Mouse (Mus musculus) intestine, embryonic 14.5 days (tissue): ENCODE measurements around the gene Spock1. TPM values are rescaled to one million over a fixed set of nuclear protein-coding genes. Genes with fewer than 3 reads are reported as not detected.
A peak's percentile ranks its signal among the peaks of the same experiment; 100 is the strongest.

Experiments
- ATAC-seq: fragments of 200-750 bp; cut with Nextera tagmentation; replicated peaks from 2 replicates; pipeline ENCODE4 v1.8.0; 2017; ENCODE audit warnings: low read depth, moderate number of reproducible peaks, moderate TSS enrichment, moderate library complexity; ENCODE audit not compliant: low FRiP score, low TSS enrichment
- DNase-seq: peaks from one replicate; pipeline ENCODE4 v3.0.0-alpha.2; 2018; ENCODE audit warnings: low spot score
- H3K27ac ChIP-seq: fragments of 300-500 bp; sonication (generic); 2 replicates; pipeline ENCODE4 v1.5.1; 2014; ENCODE audit warnings: low read depth, mild to moderate bottlenecking, control low read depth
- H3K27me3 ChIP-seq: fragments of 300-500 bp; sonication (generic); replicated peaks from 2 replicates; pipeline ENCODE4 v1.6.1; 2014; ENCODE audit warnings: low read length, control low read depth; ENCODE audit not compliant: control insufficient read depth, insufficient read depth
- H3K36me3 ChIP-seq: fragments of 300-500 bp; sonication (generic); 2 replicates; pipeline ENCODE4 v1.6.1; 2014; ENCODE audit warnings: low read length, control low read depth; ENCODE audit not compliant: control insufficient read depth, insufficient read depth
- H3K4me1 ChIP-seq: fragments of 300-500 bp; sonication (generic); replicated peaks from 2 replicates; pipeline ENCODE4 v1.6.1; 2014; ENCODE audit warnings: low read length, control low read depth, mixed read lengths; ENCODE audit not compliant: control insufficient read depth, insufficient read depth
- H3K4me2 ChIP-seq: fragments of 300-500 bp; sonication (generic); 2 replicates; pipeline ENCODE4 v1.6.1; 2014; ENCODE audit warnings: low read length
- H3K4me3 ChIP-seq: fragments of 300-500 bp; sonication (generic); 2 replicates; pipeline ENCODE4 v1.5.1; 2014; ENCODE audit warnings: low read depth, low read length, control low read depth, mixed read lengths
- H3K9ac ChIP-seq: fragments of 300-500 bp; sonication (generic); 2 replicates; pipeline ENCODE4 v1.6.1; 2014; ENCODE audit warnings: mild to moderate bottlenecking, low read length
- H3K9me3 ChIP-seq: fragments of 300-500 bp; sonication (generic); 2 replicates; pipeline ENCODE4 v1.6.1; 2016; ENCODE audit warnings: low read length, control low read depth; ENCODE audit not compliant: control insufficient read depth
- WGBS: fragments of 180-500 bp; shearing (Covaris S2); extraction: QIAGEN DNeasy Blood & Tissue Kit; methylation state at CpG from one replicate; pipeline ENCODE4 v1.1.7; 2014; 5-methylcytosine and 5-hydroxymethylcytosine counted together
- polyA plus RNA-seq: library from polyadenylated mRNA; unstranded; fragments of >200 nt; fragmentation: Nextera tagmentation; extraction: Ambion mirVana; gene quantifications from 2 replicates; pipeline ENCODE4 v1.2.1, GENCODE M21; 2014

Gene Spock1
- polyA plus RNA-seq, 1 experiment from 2014 or later, result 5.1 TPM

- Histone ChIP-seq H3K36me3 (no peaks in the 10 kb centered on the region), H3K27me3 (no peaks in the 10 kb centered on the region), H3K4me3 (no peak overlapping the region), H3K4me1 (peaks cover 6% of the 10 kb centered on the region; the same call in 1 of the 2 replicates), H3K9ac (no peak overlapping the region), H3K9me3 (no peaks in the 10 kb centered on the region), H3K27ac (no peak overlapping the region), H3K4me2 (no peak overlapping the region)
- no peak for DNase-seq
- WGBS, result 94% methylated on average over 3 of the region's 3 CpGs
- ATAC-seq, result no peak
These were observed 147.5 kb downstream of the Spock1 start for GRCm38 (mm10) chr13:57760618-57761017.

- DNase-seq, result no peak
- H3K9me3 ChIP-seq, result 0 out of 2 replicates have a peak, but pooled peaks cover 4% of the 10 kb centered on the region
- no peak overlapping the region for H3K4me3 ChIP-seq
- H3K9ac ChIP-seq, result no peak overlapping the region
- H3K4me2 ChIP-seq, result no peak overlapping the region
- ATAC-seq, result no peak
- H3K36me3 ChIP-seq, result no peaks in the 10 kb centered on the region
- no peaks in the 10 kb centered on the region for H3K4me1 ChIP-seq
- H3K27ac ChIP-seq, result no peak overlapping the region
- 79% methylated on average over 3 of the region's 3 CpGs for WGBS
- H3K27me3 ChIP-seq, result no peaks in the 10 kb centered on the region
These were observed 151.8 kb downstream of the Spock1 start for GRCm38 (mm10) chr13:57756316-57756715.

GRCm38 (mm10) chr13:57750831-57751230 is 157.3 kb downstream of the Spock1 start:
- DNase-seq, result no peak
- 54% methylated on average over 7 of the region's 7 CpGs for WGBS

GRCm38 (mm10) chr13:57744667-57745066 is 163.5 kb downstream of the Spock1 start:
- H3K4me2 ChIP-seq, result no peak overlapping the region
- H3K4me3 ChIP-seq, result no peak overlapping the region
- 79% methylated on average over 3 of the region's 3 CpGs for WGBS
- H3K9ac ChIP-seq, result no peak overlapping the region
- no peak overlapping the region for H3K27ac ChIP-seq
- H3K36me3 ChIP-seq, result no peaks in the 10 kb centered on the region
- H3K4me1 ChIP-seq, result peaks cover 20% of the 10 kb centered on the region
- no peak for ATAC-seq
- no peak for DNase-seq
- H3K9me3 ChIP-seq, result peaks cover 5% of the 10 kb centered on the region; the same call in 1 of the 2 replicates
- no peaks in the 10 kb centered on the region for H3K27me3 ChIP-seq

More at GRCm38 (mm10) chr13:57750831-57751230, 157.3 kb downstream of the Spock1 start:
- Histone ChIP-seq H3K27ac (no peak overlapping the region), H3K36me3 (no peaks in the 10 kb centered on the region), H3K9me3 (peaks cover 10% of the 10 kb centered on the region; the same call in 1 of the 2 replicates), H3K4me2 (no peak overlapping the region), H3K9ac (no peak overlapping the region), H3K4me3 (no peak overlapping the region), H3K4me1 (0 out of 2 replicates have a peak, but pooled peaks cover 6% of the 10 kb centered on the region), H3K27me3 (no peaks in the 10 kb centered on the region)
- ATAC-seq, result no peak

- H3K27ac ChIP-seq, result peak overlapping the region; percentile 57; the same call in 1 of the 2 replicates
- ATAC-seq (no peak), DNase-seq (no peak)
- H3K27me3 ChIP-seq, result no peaks in the 10 kb centered on the region
- no peak overlapping the region for H3K4me3 ChIP-seq
- peaks cover 20% of the 10 kb centered on the region for H3K4me1 ChIP-seq
- no peak overlapping the region for H3K9ac ChIP-seq
- no peak overlapping the region for H3K4me2 ChIP-seq
- no peaks in the 10 kb centered on the region for H3K36me3 ChIP-seq
- WGBS, result 34% methylated on average over 6 of the region's 6 CpGs
- no peaks in the 10 kb centered on the region for H3K9me3 ChIP-seq
These were observed 166.9 kb downstream of the Spock1 start for GRCm38 (mm10) chr13:57741186-57741585.

- H3K9me3 ChIP-seq, result no peaks in the 10 kb centered on the region
- no peak overlapping the region for H3K9ac ChIP-seq
- no peak for DNase-seq
- WGBS, result 20% methylated on average over 5 of the region's 5 CpGs
- no peaks in the 10 kb centered on the region for H3K36me3 ChIP-seq
- H3K27ac ChIP-seq, result peak overlapping the region; percentile 57; the same call in 1 of the 2 replicates
- H3K4me3 ChIP-seq, result no peak overlapping the region
- no peaks in the 10 kb centered on the region for H3K27me3 ChIP-seq
- ATAC-seq, result peak; percentile 55; the same call in 1 of the 2 replicates
- H3K4me1 ChIP-seq, result peaks cover 20% of the 10 kb centered on the region
- H3K4me2 ChIP-seq, result no peak overlapping the region
These were observed 167.7 kb downstream of the Spock1 start for GRCm38 (mm10) chr13:57740473-57740872.

- Histone ChIP-seq H3K27me3 (no peaks in the 10 kb centered on the region), H3K4me1 (peaks cover 12% of the 10 kb centered on the region), H3K9me3 (no peaks in the 10 kb centered on the region), H3K4me3 (no peak overlapping the region), H3K27ac (no peak overlapping the region), H3K4me2 (no peak overlapping the region), H3K36me3 (no peaks in the 10 kb centered on the region), H3K9ac (no peak overlapping the region)
- 65% methylated on average over 7 of the region's 7 CpGs for WGBS
- DNase-seq (no peak), ATAC-seq (no peak)
These were observed 172.1 kb downstream of the Spock1 start for GRCm38 (mm10) chr13:57736060-57736459.

- Histone ChIP-seq H3K27ac (no peak overlapping the region), H3K4me1 (no peaks in the 10 kb centered on the region), H3K4me3 (no peak overlapping the region), H3K36me3 (no peaks in the 10 kb centered on the region), H3K27me3 (no peaks in the 10 kb centered on the region), H3K9ac (no peak overlapping the region), H3K9me3 (no peaks in the 10 kb centered on the region), H3K4me2 (no peak overlapping the region)
- no peak for DNase-seq
- WGBS, result 92% methylated on average over 4 of the region's 4 CpGs
- ATAC-seq, result no peak
These were observed 173.6 kb downstream of the Spock1 start for GRCm38 (mm10) chr13:57734549-57734948.

GRCm38 (mm10) chr13:57733521-57733920 is 174.6 kb downstream of the Spock1 start:
- Histone ChIP-seq H3K27ac (no peak overlapping the region), H3K27me3 (no peaks in the 10 kb centered on the region), H3K4me3 (no peak overlapping the region), H3K36me3 (no peaks in the 10 kb centered on the region), H3K4me1 (no peaks in the 10 kb centered on the region), H3K9me3 (no peaks in the 10 kb centered on the region), H3K9ac (no peak overlapping the region), H3K4me2 (no peak overlapping the region)
- ATAC-seq (no peak), DNase-seq (no peak)
- 84% methylated on average over 1 of the region's 1 CpGs for WGBS
